Mouse (Mus musculus): Measurements from ENCODE around the gene Olfr693.

- no peak for TF ChIP-seq CTCF (IDR thresholded peaks at IDR 0.05; ENCODE audit: control insufficient read depth, insufficient read depth, insufficient read length)
- TF ChIP-seq MAX (IDR thresholded peaks at IDR 0.05) = no peak
Measured at GRCm38 (mm10) chr7:106645261-106645660, 35.1 kb downstream of the Olfr693 start.

All from C2C12 (cell line).